Mouse (Mus musculus): Measurements from ENCODE around the gene Rgs3. TPM values are rescaled to one million over a fixed set of nuclear protein-coding genes. Genes with fewer than 3 reads are reported as not detected.

Rgs3 gene
- total and polyA plus RNA-seq, 2 experiments from 2014 or later = 52.1 to 114 TPM

- H3K27ac ChIP-seq (ENCODE audit: low read depth) = no peak overlapping the region
- no peaks in the 10 kb centered on the region for H3K27me3 ChIP-seq (ENCODE audit: control insufficient read depth, insufficient read depth, low read length)
- H3K36me3 ChIP-seq (replicated peaks; ENCODE audit: control insufficient read depth, insufficient read depth, low read length) = no peaks in the 10 kb centered on the region
- 75% methylated on average over 6 of the region's 6 CpGs for WGBS
- no peak overlapping the region for H3K4me2 ChIP-seq (ENCODE audit: low read depth, low read length)
- ATAC-seq (ENCODE audit: insufficient read depth, low read depth) = no peak
- peaks cover 55% of the 10 kb centered on the region for H3K4me1 ChIP-seq (ENCODE audit: control insufficient read depth, insufficient read depth)
- H3K4me3 ChIP-seq (ENCODE audit: low read depth, low read length) = no peak overlapping the region
- H3K9ac ChIP-seq (replicated peaks; ENCODE audit: low read depth, low read length) = no peak overlapping the region
- H3K9me3 ChIP-seq (replicated peaks; ENCODE audit: control insufficient read depth, low read length) = no peaks in the 10 kb centered on the region
- TF ChIP-seq CTCF (IDR thresholded peaks at IDR 0.05; ENCODE audit: low read depth) (no peak), EP300 (IDR thresholded peaks at IDR 0.05; ENCODE audit: low read depth) (no peak)
- no peak for DNase-seq (ENCODE audit: low spot score)
Observed at GRCm38 (mm10) chr4:62740282-62741054, 180.8 kb downstream of the Rgs3 start.

- H3K4me1 ChIP-seq (ENCODE audit: control insufficient read depth, insufficient read depth) = peaks cover 49% of the 10 kb centered on the region
- 0 out of 2 replicates have a peak overlapping the region, but pooled peaks have one; percentile 65 for H3K27ac ChIP-seq (ENCODE audit: low read depth)
- H3K9me3 ChIP-seq (replicated peaks; ENCODE audit: control insufficient read depth, low read length) = no peaks in the 10 kb centered on the region
- WGBS = 81% methylated on average over 5 of the region's 5 CpGs
- H3K27me3 ChIP-seq (ENCODE audit: control insufficient read depth, insufficient read depth, low read length) = no peaks in the 10 kb centered on the region
- no peaks in the 10 kb centered on the region for H3K36me3 ChIP-seq (replicated peaks; ENCODE audit: control insufficient read depth, insufficient read depth, low read length)
- no peak overlapping the region for H3K4me2 ChIP-seq (ENCODE audit: low read depth, low read length)
- DNase-seq (ENCODE audit: low spot score) (no peak), ATAC-seq (ENCODE audit: insufficient read depth, low read depth) (no peak)
- no peak for TF ChIP-seq CTCF (IDR thresholded peaks at IDR 0.05; ENCODE audit: low read depth)
- no peak for TF ChIP-seq EP300 (IDR thresholded peaks at IDR 0.05; ENCODE audit: low read depth)
- no peak overlapping the region for H3K9ac ChIP-seq (replicated peaks; ENCODE audit: low read depth, low read length)
- no peak overlapping the region for H3K4me3 ChIP-seq (ENCODE audit: low read depth, low read length)
Observed at GRCm38 (mm10) chr4:62741055-62741453, 181.4 kb downstream of the Rgs3 start.

- Histone ChIP-seq H3K36me3 (replicated peaks; ENCODE audit: control insufficient read depth, insufficient read depth, low read length) (no peaks in the 10 kb centered on the region), H3K4me2 (ENCODE audit: low read depth, low read length) (no peak overlapping the region), H3K9ac (replicated peaks; ENCODE audit: low read depth, low read length) (no peak overlapping the region), H3K27ac (ENCODE audit: low read depth) (peak overlapping the region; percentile 65), H3K27me3 (ENCODE audit: control insufficient read depth, insufficient read depth, low read length) (no peaks in the 10 kb centered on the region), H3K4me3 (ENCODE audit: low read depth, low read length) (no peak overlapping the region), H3K4me1 (ENCODE audit: control insufficient read depth, insufficient read depth) (peaks cover 44% of the 10 kb centered on the region), H3K9me3 (replicated peaks; ENCODE audit: control insufficient read depth, low read length) (no peaks in the 10 kb centered on the region)
- DNase-seq (ENCODE audit: low spot score) = no peak
- TF ChIP-seq EP300 (IDR thresholded peaks at IDR 0.05; ENCODE audit: low read depth) (no peak), CTCF (IDR thresholded peaks at IDR 0.05; ENCODE audit: low read depth) (no peak)
- ATAC-seq (ENCODE audit: insufficient read depth, low read depth) = no peak
- WGBS = 43% methylated on average over 3 of the region's 3 CpGs
Observed at GRCm38 (mm10) chr4:62741601-62742000, 182.0 kb downstream of the Rgs3 start.

GRCm38 (mm10) chr4:62742885-62743760, 183.5 kb downstream of the Rgs3 start:
- H3K36me3 ChIP-seq (replicated peaks; ENCODE audit: control insufficient read depth, insufficient read depth, low read length) = no peaks in the 10 kb centered on the region
- peaks cover 33% of the 10 kb centered on the region for H3K4me1 ChIP-seq (ENCODE audit: control insufficient read depth, insufficient read depth)
- H3K9ac ChIP-seq (replicated peaks; ENCODE audit: low read depth, low read length) = no peak overlapping the region
- WGBS = 42% methylated on average over 14 of the region's 14 CpGs
- no peak overlapping the region for H3K4me2 ChIP-seq (ENCODE audit: low read depth, low read length)
- ATAC-seq (ENCODE audit: insufficient read depth, low read depth) (no peak), DNase-seq (ENCODE audit: low spot score) (no peak)
- TF ChIP-seq CTCF (IDR thresholded peaks at IDR 0.05; ENCODE audit: low read depth) = no peak
- no peak for TF ChIP-seq EP300 (IDR thresholded peaks at IDR 0.05; ENCODE audit: low read depth)
- no peak overlapping the region for H3K4me3 ChIP-seq (ENCODE audit: low read depth, low read length)
- H3K9me3 ChIP-seq (replicated peaks; ENCODE audit: control insufficient read depth, low read length) = no peaks in the 10 kb centered on the region
- 0 out of 2 replicates have a peak overlapping the region, but pooled peaks have one; percentile 4 for H3K27ac ChIP-seq (ENCODE audit: low read depth)
- H3K27me3 ChIP-seq (ENCODE audit: control insufficient read depth, insufficient read depth, low read length) = no peaks in the 10 kb centered on the region

GRCm38 (mm10) chr4:62744534-62744956, 184.9 kb downstream of the Rgs3 start:
- TF ChIP-seq EP300 (IDR thresholded peaks at IDR 0.05; ENCODE audit: low read depth) (no peak), CTCF (IDR thresholded peaks at IDR 0.05; ENCODE audit: low read depth) (no peak)
- H3K4me2 ChIP-seq (ENCODE audit: low read depth, low read length) = no peak overlapping the region
- H3K4me1 ChIP-seq (ENCODE audit: control insufficient read depth, insufficient read depth) = peaks cover 26% of the 10 kb centered on the region
- H3K27ac ChIP-seq (ENCODE audit: low read depth) = no peak overlapping the region
- ATAC-seq (ENCODE audit: insufficient read depth, low read depth) = no peak
- H3K9ac ChIP-seq (replicated peaks; ENCODE audit: low read depth, low read length) = no peak overlapping the region
- 52% methylated on average over 10 of the region's 10 CpGs for WGBS
- no peaks in the 10 kb centered on the region for H3K9me3 ChIP-seq (replicated peaks; ENCODE audit: control insufficient read depth, low read length)
- no peak for DNase-seq (ENCODE audit: low spot score)
- no peak overlapping the region for H3K4me3 ChIP-seq (ENCODE audit: low read depth, low read length)
- H3K36me3 ChIP-seq (replicated peaks; ENCODE audit: control insufficient read depth, insufficient read depth, low read length) = no peaks in the 10 kb centered on the region
- H3K27me3 ChIP-seq (ENCODE audit: control insufficient read depth, insufficient read depth, low read length) = no peaks in the 10 kb centered on the region

All from heart, postnatal 0 days (tissue).